Mouse (Mus musculus) layer of hippocampus, adult 2 months (tissue): Measurements from ENCODE around the gene Sgpp1. TPM values are rescaled to one million over a fixed set of nuclear protein-coding genes. Genes with fewer than 3 reads are reported as not detected.
"Not testable (repeated sequence)": the region's sequence is repeated elsewhere in the genome, so short reads cannot be mapped to it uniquely, and the experiment has no call there.

Experiments
- DNase-seq, 2 experiments: peaks; one replicate each; pipeline ENCODE4 v3.0.0; 2022; ENCODE audit warnings: low spot score in 2 of 2
- H3K27ac ChIP-seq: fragments of 200-600 bp; 2 replicates; pipeline ENCODE4 v1.8.1; 2022
- H3K4me3 ChIP-seq: fragments of 200-600 bp; 2 replicates; pipeline ENCODE4 v1.8.1; 2022; ENCODE audit warnings: mild to moderate bottlenecking
- CTCF ChIP-seq: fragments of 200-600 bp; conservative IDR thresholded peaks from 2 replicates; pipeline ENCODE4 v1.8.1; 2022; ENCODE audit warnings: antibody characterized with exemption, mild to moderate bottlenecking, moderate library complexity
- total RNA-seq, 2 experiments: library from RNA; stranded (reverse); gene quantifications; 2 replicates each; pipeline ENCODE4 v1.2.3; 2021

The Sgpp1 gene
- total RNA-seq, 2 experiments from 2014 or later = 28.9 to 32.2 TPM

DNA sequence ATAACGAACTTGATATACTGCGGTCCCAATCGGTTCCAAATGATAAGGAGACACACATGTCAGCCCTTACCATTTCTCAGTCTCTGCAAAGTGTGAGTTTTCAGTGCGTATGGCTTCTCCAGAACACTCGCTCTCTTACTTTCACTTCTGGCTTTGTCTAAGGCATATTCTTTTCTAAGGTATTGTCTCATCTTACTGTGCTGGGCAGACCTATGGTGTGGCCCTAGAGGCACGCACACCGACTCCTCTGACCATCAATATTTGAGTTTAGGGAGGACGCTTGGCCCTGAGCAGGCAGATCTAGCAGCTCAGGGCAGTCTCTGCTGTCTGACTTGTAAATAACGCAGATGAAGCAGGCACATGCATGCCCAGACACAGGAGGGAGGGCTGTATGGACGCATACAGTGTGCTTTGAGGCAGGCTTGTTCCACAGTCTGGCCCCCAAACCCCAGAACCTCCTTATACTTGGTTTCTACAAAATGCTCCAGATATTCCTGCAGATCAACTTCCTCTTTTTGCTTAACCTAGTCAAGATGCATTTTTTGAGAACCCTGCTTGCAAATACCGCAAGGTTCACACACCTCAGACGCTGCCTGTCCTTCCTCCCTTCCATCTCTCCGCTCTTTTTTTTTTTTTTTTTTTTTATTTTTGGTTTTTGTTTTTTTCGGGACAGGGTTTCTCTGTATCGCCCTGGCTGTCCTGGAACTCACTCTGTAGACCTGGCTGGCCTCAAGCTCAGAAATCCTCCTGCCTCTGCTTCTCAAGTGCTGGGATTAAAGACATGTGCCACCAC lies 8.0 kb downstream of the Sgpp1 start:
- no peak for DNase-seq
- Histone ChIP-seq H3K27ac (no peak overlapping the region), H3K4me3 (no peak overlapping the region)
- TF ChIP-seq CTCF = no peak

GRCm38 (mm10) chr12:75726349-75726861 lies 9.1 kb downstream of the Sgpp1 start:
- TF ChIP-seq CTCF = no peak
- no peak overlapping the region for H3K4me3 ChIP-seq
- DNase-seq = no peak
- no peak overlapping the region for H3K27ac ChIP-seq

- no peak overlapping the region for H3K27ac ChIP-seq
- TF ChIP-seq CTCF = no peak
- no peak overlapping the region for H3K4me3 ChIP-seq
- DNase-seq = no peak
Observed at GRCm38 (mm10) chr12:75724621-75725324, 10.8 kb downstream of the Sgpp1 start.

GRCm38 (mm10) chr12:75723839-75724463 lies 11.6 kb downstream of the Sgpp1 start:
- DNase-seq = no peak
- Histone ChIP-seq H3K4me3 (no peak overlapping the region), H3K27ac (no peak overlapping the region)
- TF ChIP-seq CTCF = no peak

DNA sequence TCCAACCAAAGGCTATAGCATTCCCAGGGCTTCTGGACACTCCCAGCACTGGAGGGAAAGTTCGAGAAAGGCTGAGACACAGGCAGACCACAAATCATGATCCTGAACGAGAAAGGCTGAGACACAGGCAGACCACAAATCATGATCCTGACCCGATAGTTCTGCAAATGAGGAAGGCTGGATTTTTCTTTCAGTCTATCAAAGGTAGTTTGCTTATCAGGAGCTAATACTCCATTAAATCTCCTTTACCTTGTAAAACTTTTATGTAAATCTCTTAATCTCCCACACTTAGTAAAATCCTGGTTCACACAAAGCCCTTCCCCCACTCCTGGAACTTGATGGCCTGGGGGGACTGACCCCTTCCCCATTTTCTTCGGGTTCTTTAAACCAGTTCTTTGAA lies 13.6 kb downstream of the Sgpp1 start:
- Histone ChIP-seq H3K4me3 (no peak overlapping the region), H3K27ac (no peak overlapping the region)
- TF ChIP-seq CTCF = no peak
- no peak for DNase-seq

GRCm38 (mm10) chr12:75721006-75721405 lies 14.5 kb downstream of the Sgpp1 start:
- DNase-seq = no peak
- no peak for TF ChIP-seq CTCF
- Histone ChIP-seq H3K4me3 (no peak overlapping the region), H3K27ac (no peak overlapping the region)

- no peak for TF ChIP-seq CTCF
- H3K4me3 ChIP-seq = no peak overlapping the region
- H3K27ac ChIP-seq = no peak overlapping the region
- DNase-seq = no peak
Observed at GRCm38 (mm10) chr12:75713596-75713995, 21.9 kb downstream of the Sgpp1 start.

DNA sequence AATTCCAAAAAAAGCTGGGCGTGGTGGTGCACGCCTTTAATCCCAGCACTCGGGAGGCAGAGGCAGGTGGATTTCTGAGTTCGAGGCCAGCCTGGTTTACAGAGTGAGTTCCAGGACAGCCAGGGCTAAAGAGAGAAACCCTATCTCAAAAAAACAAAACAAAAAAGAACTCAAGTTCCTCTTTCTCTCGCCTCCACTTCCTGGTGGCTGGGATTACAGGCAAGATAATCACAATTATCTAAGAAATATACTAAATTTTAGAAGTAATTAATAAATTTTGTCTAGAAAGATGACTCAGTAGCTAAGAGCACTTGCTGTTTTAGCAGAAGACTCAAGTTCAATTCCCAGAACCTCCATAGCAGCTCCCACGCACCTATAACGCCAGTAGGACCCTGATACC lies 22.6 kb downstream of the Sgpp1 start:
- H3K27ac ChIP-seq, DNase-seq, H3K4me3 ChIP-seq: not testable (repeated sequence)

- Histone ChIP-seq H3K27ac (no peak overlapping the region), H3K4me3 (no peak overlapping the region)
- no peak for DNase-seq
- no peak for TF ChIP-seq CTCF
Observed at GRCm38 (mm10) chr12:75710596-75711376, 24.7 kb downstream of the Sgpp1 start.

DNA sequence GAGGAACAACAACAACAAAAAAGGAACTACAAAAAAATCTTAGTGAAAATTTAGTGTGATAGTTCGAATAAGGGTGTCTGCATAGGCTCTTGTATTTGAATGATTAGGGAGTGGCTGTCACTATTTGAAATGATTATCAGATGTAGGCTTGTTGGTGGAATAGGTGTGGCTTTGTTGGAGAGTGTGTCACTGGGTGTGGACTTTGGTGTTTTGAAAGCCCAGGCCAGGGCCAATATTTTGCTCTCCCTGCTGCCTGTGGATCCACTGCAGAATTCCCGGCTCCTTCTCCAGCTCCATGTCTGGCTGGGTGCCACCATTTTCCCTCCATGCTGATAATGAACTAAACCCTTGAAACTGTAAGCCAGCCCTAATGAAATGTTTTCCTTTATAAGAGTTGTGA lies 26.0 kb downstream of the Sgpp1 start:
- TF ChIP-seq CTCF = no peak
- no peak overlapping the region for H3K27ac ChIP-seq
- H3K4me3 ChIP-seq = no peak overlapping the region
- DNase-seq = no peak

- no peak for TF ChIP-seq CTCF
- no peak overlapping the region for H3K27ac ChIP-seq
- H3K4me3 ChIP-seq = no peak overlapping the region
- no peak for DNase-seq
Observed at GRCm38 (mm10) chr12:75706670-75707069, 28.9 kb downstream of the Sgpp1 start.

DNA sequence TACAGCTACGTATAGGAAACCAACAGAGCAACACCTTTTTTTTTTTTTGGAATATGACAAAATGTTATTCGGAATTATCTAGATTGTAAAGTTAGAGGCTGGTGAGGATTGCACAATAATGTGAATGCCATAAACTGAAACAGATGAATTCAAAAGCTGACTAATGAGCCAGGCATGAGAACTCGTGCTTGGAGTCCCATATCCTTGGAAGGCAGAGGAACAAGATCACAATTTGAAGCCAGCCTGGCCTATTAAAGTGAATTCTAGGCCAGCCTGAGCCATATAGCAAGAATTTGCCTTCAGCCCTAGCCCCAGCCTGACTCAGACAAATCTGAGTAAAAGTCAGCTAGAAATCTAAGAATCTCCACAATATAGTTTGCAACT lies 32.8 kb downstream of the Sgpp1 start:
- no peak for TF ChIP-seq CTCF
- H3K4me3 ChIP-seq = no peak overlapping the region
- no peak for DNase-seq
- H3K27ac ChIP-seq = no peak overlapping the region
